Mouse (Mus musculus) liver, adult 2 months (tissue): ENCODE data around the gene Trex1. TPM values are rescaled to one million over a fixed set of nuclear protein-coding genes. Genes with fewer than 3 reads are reported as not detected.

Experiments used
- DNase-seq: peaks from one replicate; pipeline ENCODE4 v3.0.0-alpha.2; 2011; ENCODE audit warnings: low read depth, low spot score; ENCODE audit errors: extremely low read depth
- H3K27ac ChIP-seq: fragments of 200-500 bp; replicated peaks from 2 replicates; pipeline ENCODE4 v1.5.1; 2012; ENCODE audit warnings: low read depth, mild to moderate bottlenecking, control low read depth, inconsistent platforms, low read length; ENCODE audit not compliant: insufficient read depth
- H3K27me3 ChIP-seq: fragments of 200-500 bp; 2 replicates; pipeline ENCODE4 v1.6.1; 2012; ENCODE audit warnings: mild to moderate bottlenecking, moderate library complexity, low read length, inconsistent platforms; ENCODE audit not compliant: control insufficient read depth, insufficient read depth
- H3K36me3 ChIP-seq: fragments of 200-500 bp; 2 replicates; pipeline ENCODE4 v1.6.1; 2012; ENCODE audit warnings: low read length, inconsistent platforms; ENCODE audit not compliant: control insufficient read depth, insufficient read depth
- H3K4me1 ChIP-seq: fragments of 200-500 bp; 2 replicates; pipeline ENCODE4 v1.6.1; 2011; ENCODE audit warnings: low read length; ENCODE audit not compliant: control insufficient read depth, insufficient read depth
- H3K4me3 ChIP-seq: fragments of 200-500 bp; 2 replicates; pipeline ENCODE4 v1.5.1; 2011; ENCODE audit warnings: low read depth, mild to moderate bottlenecking, control low read depth, low read length, moderate library complexity; ENCODE audit not compliant: insufficient read depth
- H3K79me2 ChIP-seq: fragments of 200-500 bp; 2 replicates; pipeline ENCODE4 v1.6.1; 2012; ENCODE audit warnings: inconsistent platforms, mild to moderate bottlenecking, low read length, moderate library complexity; ENCODE audit not compliant: control insufficient read depth, insufficient read depth
- H3K9ac ChIP-seq: fragments of 200-500 bp; 2 replicates; pipeline ENCODE4 v1.6.1; 2012; ENCODE audit warnings: low read depth, mild to moderate bottlenecking, control low read depth, inconsistent platforms, low read length
- CTCF ChIP-seq: fragments of 200-500 bp; IDR thresholded peaks from 2 replicates; pipeline ENCODE4 v1.5.1; 2011; ENCODE audit warnings: low read depth, low read length, control low read depth
- POLR2A ChIP-seq: fragments of 200-500 bp; IDR thresholded peaks from 2 replicates; pipeline ENCODE4 v1.6.1; 2011; ENCODE audit warnings: low read length, control low read depth; ENCODE audit not compliant: insufficient read depth; ENCODE audit errors: extremely low read depth
- WGBS: fragments of 180-500 bp; shearing (Covaris S2); methylation state at CpG from one replicate; pipeline ENCODE4 v1.1.7; 2018; 5-methylcytosine and 5-hydroxymethylcytosine counted together
- polyA plus RNA-seq: library from polyadenylated mRNA; depleted of rRNA; stranded (reverse); fragments of >200 nt; gene quantifications from 2 replicates; pipeline ENCODE4 v1.2.3, GENCODE M21; 2012
- total RNA-seq: library from RNA; depleted of rRNA; stranded (reverse); fragments of >200 nt; gene quantifications from 2 replicates; pipeline ENCODE4 v1.2.3, GENCODE M21; 2014

Gene Trex1
- total and polyA plus RNA-seq, 2 experiments: 8.4 to 41.1 TPM

GRCm38 (mm10) chr9:109093786-109094552 is 34.4 kb upstream of the Trex1 start:
- H3K27me3 ChIP-seq: no peaks in the 10 kb centered on the region
- no peaks in the 10 kb centered on the region for H3K36me3 ChIP-seq
- 9% methylated on average over 11 of the region's 11 CpGs for WGBS
- peak overlapping the region; percentile 5 for H3K4me3 ChIP-seq
- DNase-seq: peak; percentile 87
- peaks cover 33% of the 10 kb centered on the region for H3K4me1 ChIP-seq
- TF ChIP-seq POLR2A (0 out of 2 replicates have a peak, but pooled peaks have one; percentile 33), CTCF (no peak)
- peak overlapping the region; percentile 25 for H3K9ac ChIP-seq
- H3K79me2 ChIP-seq: peaks cover 2% of the 10 kb centered on the region; the same call in 1 of the 2 replicates
- peak overlapping the region; percentile 92 for H3K27ac ChIP-seq

GRCm38 (mm10) chr9:109092799-109093198 is 33.3 kb upstream of the Trex1 start:
- H3K79me2 ChIP-seq: no peaks in the 10 kb centered on the region; the same call in 1 of the 2 replicates
- peak; percentile 93 for DNase-seq
- peaks cover 33% of the 10 kb centered on the region for H3K4me1 ChIP-seq
- no peak overlapping the region for H3K4me3 ChIP-seq
- peak overlapping the region; percentile 14; the same call in 1 of the 2 replicates for H3K9ac ChIP-seq
- H3K27ac ChIP-seq: peak overlapping the region; percentile 73
- 16% methylated on average over 6 of the region's 6 CpGs for WGBS
- no peaks in the 10 kb centered on the region for H3K27me3 ChIP-seq
- no peaks in the 10 kb centered on the region for H3K36me3 ChIP-seq
- TF ChIP-seq POLR2A: no peak
- TF ChIP-seq CTCF: 0 out of 2 replicates have a peak, but pooled peaks have one; percentile 9

DNA sequence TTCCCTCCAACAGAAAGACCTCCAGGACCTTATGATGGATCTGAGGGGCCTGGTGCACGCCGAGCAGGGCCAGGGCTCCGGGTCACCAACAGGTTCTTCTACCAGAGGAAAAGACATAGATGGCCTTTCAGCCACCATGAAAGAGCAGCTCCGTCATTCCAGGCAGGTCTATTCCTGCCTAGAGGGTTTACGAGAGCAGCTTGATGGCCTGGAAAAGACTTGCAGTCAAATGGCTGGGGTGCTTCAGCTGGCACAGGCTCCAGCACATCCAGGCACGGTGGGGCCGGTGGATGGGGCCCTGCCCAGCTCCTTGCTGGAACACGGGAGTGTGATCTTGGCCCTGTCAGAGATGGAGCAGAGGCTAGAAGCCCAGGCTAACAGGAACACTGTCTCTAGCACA is 32.3 kb upstream of the Trex1 start:
- no peak overlapping the region for H3K27ac ChIP-seq
- H3K9ac ChIP-seq: no peak overlapping the region
- no peak for TF ChIP-seq POLR2A
- no peak for TF ChIP-seq CTCF
- no peaks in the 10 kb centered on the region; the same call in 1 of the 2 replicates for H3K79me2 ChIP-seq
- H3K4me1 ChIP-seq: peaks cover 26% of the 10 kb centered on the region
- 80% methylated on average over 8 of the region's 8 CpGs for WGBS
- no peaks in the 10 kb centered on the region for H3K36me3 ChIP-seq
- DNase-seq: no peak
- H3K27me3 ChIP-seq: no peaks in the 10 kb centered on the region
- no peak overlapping the region for H3K4me3 ChIP-seq

DNA sequence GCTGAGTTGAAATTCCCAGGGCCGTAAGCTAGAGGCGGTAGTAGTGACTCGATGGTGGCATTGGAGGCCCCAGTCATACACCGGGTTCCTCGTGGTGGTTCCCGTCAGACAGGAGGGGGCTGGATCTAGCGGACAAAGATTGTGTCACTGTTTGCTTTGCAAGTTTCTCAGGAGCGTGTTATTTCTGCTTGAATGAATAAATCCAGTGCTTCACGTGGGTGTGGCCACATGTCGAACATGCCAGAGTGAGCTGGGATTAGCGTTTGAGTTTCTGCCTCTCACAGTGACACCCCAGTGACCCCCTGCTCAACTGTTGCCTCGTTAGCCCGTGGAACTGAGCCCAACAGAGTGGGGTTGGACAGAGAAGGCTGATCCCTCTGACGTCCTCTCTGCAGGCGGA is 30.9 kb upstream of the Trex1 start:
- peak overlapping the region; percentile 69 for H3K27ac ChIP-seq

GRCm38 (mm10) chr9:109087987-109088386 is 28.5 kb upstream of the Trex1 start:
- Histone ChIP-seq H3K9ac (peak overlapping the region; percentile 33), H3K4me3 (no peak overlapping the region), H3K79me2 (peaks cover 3% of the 10 kb centered on the region; the same call in 1 of the 2 replicates), H3K27me3 (no peaks in the 10 kb centered on the region), H3K36me3 (no peaks in the 10 kb centered on the region), H3K27ac (no peak overlapping the region), H3K4me1 (peaks cover 19% of the 10 kb centered on the region)
- peak; percentile 58 for DNase-seq
- no peak for TF ChIP-seq POLR2A
- TF ChIP-seq CTCF: peak; percentile 26; the same call in 1 of the 2 replicates
- WGBS: 9% methylated on average over 5 of the region's 5 CpGs

More for the DNA sequence above, 30.9 kb upstream of the Trex1 start:
- no peaks in the 10 kb centered on the region; the same call in 1 of the 2 replicates for H3K79me2 ChIP-seq
- no peaks in the 10 kb centered on the region for H3K36me3 ChIP-seq
- H3K4me3 ChIP-seq: no peak overlapping the region
- 25% methylated on average over 15 of the region's 15 CpGs for WGBS
- peak; percentile 62 for DNase-seq
- peak overlapping the region; percentile 32 for H3K9ac ChIP-seq
- no peak for TF ChIP-seq CTCF
- no peak for TF ChIP-seq POLR2A
- no peaks in the 10 kb centered on the region for H3K27me3 ChIP-seq
- peaks cover 26% of the 10 kb centered on the region for H3K4me1 ChIP-seq
